Mouse (Mus musculus): ENCODE measurements around the gene Sulf2. TPM values are rescaled to one million over a fixed set of nuclear protein-coding genes. Genes with fewer than 3 reads are reported as not detected.

Gene Sulf2
- total and polyA plus RNA-seq, 3 experiments, result not detected

DNA sequence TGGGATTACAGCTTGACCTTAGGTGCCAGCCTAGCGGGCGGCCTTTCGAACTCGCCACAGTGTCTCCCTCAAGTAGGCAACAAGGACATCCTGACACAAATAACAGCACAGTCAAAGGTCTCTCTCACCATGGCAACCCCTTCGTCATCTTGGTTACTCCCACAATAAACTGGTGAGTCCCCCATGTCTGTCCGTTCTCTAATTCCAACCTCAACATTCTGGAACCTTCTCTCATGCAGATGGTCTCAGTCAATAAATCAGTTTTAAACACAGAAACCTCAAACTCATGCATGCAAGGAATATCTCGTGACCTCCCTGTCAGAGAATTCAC is 39.2 kb downstream of the Sulf2 start:
- no peaks in the 10 kb centered on the region for H3K27me3 ChIP-seq (ENCODE audit: control insufficient read depth in 1 of 2, insufficient read depth in 2 of 2, low read length in 2 of 2)
- TF ChIP-seq ZKSCAN1 (IDR thresholded peaks at IDR 0.05; ENCODE audit: low read depth, low read length) (no peak), HCFC1 (IDR thresholded peaks at IDR 0.05; ENCODE audit: low read depth, low read length) (no peak), ETS1 (IDR thresholded peaks at IDR 0.05; ENCODE audit: low read depth, low read length) (no peak), MYC (IDR thresholded peaks at IDR 0.05; ENCODE audit: low read depth, low read length) (no peak), SMC3 (IDR thresholded peaks at IDR 0.05; ENCODE audit: low read depth, low read length) (no peak), MEF2A (IDR thresholded peaks at IDR 0.05; ENCODE audit: extremely low read depth, insufficient replicate concordance, low read depth, low read length, poor library complexity, severe bottlenecking) (no peak), NELFE (IDR thresholded peaks at IDR 0.05; ENCODE audit: low read depth, low read length) (no peak)
- H3K79me2 ChIP-seq (ENCODE audit: control insufficient read depth, insufficient read depth, low read length, poor library complexity), result no peaks in the 10 kb centered on the region
- no peak for DNase-seq (ENCODE audit: low read depth, low spot score)
- no peaks in the 10 kb centered on the region for H3K36me3 ChIP-seq (ENCODE audit: control insufficient read depth in 1 of 2, insufficient read depth in 2 of 2, low read length in 2 of 2)
- H3K27ac ChIP-seq (ENCODE audit: control insufficient read depth, low read depth, low read length), result no peak overlapping the region
- H3K4me3 ChIP-seq (ENCODE audit: control insufficient read depth in 1 of 2, insufficient read depth in 1 of 2, low read depth in 2 of 2, low read length in 2 of 2), result no peak overlapping the region
- H3K9me3 ChIP-seq (replicated peaks; ENCODE audit: insufficient read depth, low read length), result no peaks in the 10 kb centered on the region
- H3K4me1 ChIP-seq (ENCODE audit: control insufficient read depth in 1 of 2, insufficient read depth in 2 of 2, low read length in 2 of 2), result no peaks in the 10 kb centered on the region
- H3K9ac ChIP-seq (ENCODE audit: control insufficient read depth, low read depth, low read length, poor library complexity, severe bottlenecking), result no peak overlapping the region

- no peak overlapping the region for H3K27ac ChIP-seq (ENCODE audit: control insufficient read depth, low read depth, low read length)
- no peaks in the 10 kb centered on the region for H3K79me2 ChIP-seq (ENCODE audit: control insufficient read depth, insufficient read depth, low read length, poor library complexity)
- H3K4me1 ChIP-seq (ENCODE audit: control insufficient read depth in 1 of 2, insufficient read depth in 2 of 2, low read length in 2 of 2), result no peaks in the 10 kb centered on the region
- no peak overlapping the region for H3K4me3 ChIP-seq (ENCODE audit: control insufficient read depth in 1 of 2, insufficient read depth in 1 of 2, low read depth in 2 of 2, low read length in 2 of 2)
- no peak overlapping the region for H3K9ac ChIP-seq (ENCODE audit: control insufficient read depth, low read depth, low read length, poor library complexity, severe bottlenecking)
- H3K9me3 ChIP-seq (replicated peaks; ENCODE audit: insufficient read depth, low read length), result no peaks in the 10 kb centered on the region
- DNase-seq (ENCODE audit: low read depth, low spot score), result no peak
- no peaks in the 10 kb centered on the region for H3K27me3 ChIP-seq (ENCODE audit: control insufficient read depth in 1 of 2, insufficient read depth in 2 of 2, low read length in 2 of 2)
- no peaks in the 10 kb centered on the region for H3K36me3 ChIP-seq (ENCODE audit: control insufficient read depth in 1 of 2, insufficient read depth in 2 of 2, low read length in 2 of 2)
- TF ChIP-seq MAFK (IDR thresholded peaks at IDR 0.05; ENCODE audit: borderline replicate concordance, low read depth, low read length) (no peak), ZNF384 (IDR thresholded peaks at IDR 0.05; ENCODE audit: low read depth, low read length) (no peak), TBP (IDR thresholded peaks at IDR 0.05; ENCODE audit: low read depth, low read length) (no peak), ZMIZ1 (IDR thresholded peaks at IDR 0.05; ENCODE audit: low read depth, low read length) (no peak), USF1 (IDR thresholded peaks at IDR 0.05; ENCODE audit: low read depth, low read length) (no peak), MAX (IDR thresholded peaks at IDR 0.05; ENCODE audit: low read length) (no peak), MYC (IDR thresholded peaks at IDR 0.05; ENCODE audit: low read depth, low read length) (no peak), EP300 (IDR thresholded peaks at IDR 0.05; ENCODE audit: low read depth in 1 of 2, low read length in 2 of 2) (no peak), UBTF (IDR thresholded peaks at IDR 0.05; ENCODE audit: borderline replicate concordance, insufficient read depth, low read depth, low read length) (no peak), ELF1 (IDR thresholded peaks at IDR 0.05; ENCODE audit: low read depth, low read length) (no peak), POLR2A (IDR thresholded peaks at IDR 0.05; ENCODE audit: control insufficient read depth in 1 of 2, insufficient read depth in 1 of 2, low read depth in 1 of 2, low read length in 2 of 2, poor library complexity in 1 of 2) (no peak), MYB (IDR thresholded peaks at IDR 0.05; ENCODE audit: low read depth, low read length) (no peak), MEF2A (IDR thresholded peaks at IDR 0.05; ENCODE audit: extremely low read depth, insufficient replicate concordance, low read depth, low read length, poor library complexity, severe bottlenecking) (no peak), MAZ (IDR thresholded peaks at IDR 0.05; ENCODE audit: low read depth, low read length) (no peak), NELFE (IDR thresholded peaks at IDR 0.05; ENCODE audit: low read depth, low read length) (no peak), SMC3 (IDR thresholded peaks at IDR 0.05; ENCODE audit: low read depth, low read length) (no peak), ETS1 (IDR thresholded peaks at IDR 0.05; ENCODE audit: low read depth, low read length) (no peak)
Observed at GRCm38 (mm10) chr2:166115571-166116277, 39.7 kb downstream of the Sulf2 start.
